Mouse (Mus musculus): ENCODE data around the gene Mt3.

GRCm38 (mm10) chr8:94182055-94182929 lies 29.9 kb downstream of the Mt3 start:
- TF ChIP-seq GATA1 (IDR thresholded peaks at IDR 0.05; ENCODE audit: borderline replicate concordance, low read length) = no peak
- no peak for TF ChIP-seq FLI1 (IDR thresholded peaks at IDR 0.05; ENCODE audit: low read length)
